In genomic region chr7:34938636-34939261, GRCm38 (mm10) we compare ENCODE assay signal across 10 mouse cellular contexts. TPM values are rescaled to one million over a fixed set of nuclear protein-coding genes. Genes with fewer than 3 reads are reported as not detected.
DNase-seq lines count a peak whose midpoint lies in the region; ATAC-seq and TF ChIP-seq lines count a peak whose summit lies in the region.
"Had no signal": no experiment of that assay in that cellular context is flagged by ENCODE, and none has a peak within 500 bp of the region (broad histone marks: within the 10 kb centered on the region; RNA-seq: fewer than 3 reads in every experiment).

No protein-coding gene starts in this region.

- TF ChIP-seq POLR2A in myocyte (IDR thresholded peaks at IDR 0.05; ENCODE audit: insufficient read length, low read depth) = no peak

- H3K79me2 ChIP-seq in myocyte (ENCODE audit: control insufficient read depth, insufficient read depth) = no peaks in the 10 kb centered on the region

- 0 out of 2 replicates have a peak, but pooled peaks have one; percentile 29 for ATAC-seq in hindbrain, embryonic 13.5 days (ENCODE audit: low FRiP score)
- no peak for ATAC-seq in CD4-positive, CD25-positive, alpha-beta regulatory T cell, adult 4 months

- H3K4me3 ChIP-seq in gastrocnemius, adult 2 months = no peak overlapping the region
- no peak overlapping the region for H3K4me3 ChIP-seq in hindbrain, embryonic 13.5 days
- H3K4me3 ChIP-seq in myocyte = no peak overlapping the region

- no peak for TF ChIP-seq CTCF in gastrocnemius, adult 2 months (IDR thresholded peaks at IDR 0.05)

- peaks cover 3% of the 10 kb centered on the region; the same call in 1 of the 2 replicates for H3K27me3 ChIP-seq in hindbrain, embryonic 13.5 days
- H3K27me3 ChIP-seq in myocyte (ENCODE audit: control insufficient read depth, insufficient read depth, insufficient read length) = no peaks in the 10 kb centered on the region

- H3K9me3 ChIP-seq in hindbrain, embryonic 13.5 days = peaks cover 6% of the 10 kb centered on the region; the same call in 1 of the 2 replicates

- no peak overlapping the region for H3ac ChIP-seq in myocyte (ENCODE audit: control insufficient read depth, insufficient read length)

- no peak overlapping the region for H3K4me2 ChIP-seq in hindbrain, embryonic 13.5 days
- peak overlapping the region; percentile 36 for H3K4me2 ChIP-seq in myocyte (ENCODE audit: low read depth)

- intact Hi-C loops in gastrocnemius, adult 2 months (cut with DNase I) = no loop called here

- H3K36me3 ChIP-seq in hindbrain, embryonic 13.5 days = peaks cover 23% of the 10 kb centered on the region
- H3K36me3 ChIP-seq in myocyte (ENCODE audit: control insufficient read depth, insufficient read depth) = no peaks in the 10 kb centered on the region

- peak overlapping the region; percentile 62 for H3K27ac ChIP-seq in gastrocnemius, adult 2 months
- peak overlapping the region; percentile 88 for H3K27ac ChIP-seq in hindbrain, embryonic 13.5 days
- H3K27ac ChIP-seq: macrophage had no signal

- peaks cover 48% of the 10 kb centered on the region for H3K4me1 ChIP-seq in hindbrain, embryonic 13.5 days (replicated peaks)

- DNase-seq in gastrocnemius, adult 2 months = no peak
- no peak for DNase-seq in gastrocnemius, postnatal 4 days (ENCODE audit: low spot score in 2 of 2)
- DNase-seq in embryo, embryonic 9.5 days (ENCODE audit: extremely low spot score) = peak; percentile 40
- no peak for DNase-seq in thymus, postnatal 36 days
- no peak for DNase-seq in right cerebral cortex, adult 2 months (ENCODE audit: low spot score in 2 of 2)
- DNase-seq: right cerebral cortex, postnatal 14 days had no signal

- no peak overlapping the region for H3K9ac ChIP-seq in hindbrain, embryonic 13.5 days

- WGBS in hindbrain, embryonic 13.5 days = 23% methylated on average over 5 of the region's 7 CpGs

TF ChIP-seq in myocyte, 11 proteins besides CTCF, POLR2A, EP300 and RAD21:
- TF ChIP-seq MYOD1 (IDR thresholded peaks at IDR 0.05; ENCODE audit: control insufficient read depth in 1 of 3, insufficient read length in 2 of 3, low read depth in 2 of 3) (peak in 1 of 3 experiments; percentile 6), TCF12 (IDR thresholded peaks at IDR 0.05; ENCODE audit: insufficient read depth, poor library complexity, severe bottlenecking) (no peak)

RNA-seq across cellular contexts. Expression of gene Pepd, which starts 26.6 kb away (rescaled TPM):
- total RNA-seq in gastrocnemius, adult 2 months (2021) = 10 to 100 TPM; 24.1 to 24.3 TPM
- total RNA-seq in gastrocnemius, postnatal 4 days (2021) = 10 to 100 TPM; 33.0 to 39.9 TPM
- polyA plus RNA-seq in hindbrain, embryonic 13.5 days (2015; fragmentation: Nextera tagmentation; extraction: Ambion mirVana) = 52.4 and 54.6 TPM in 2 replicates
- polyA plus RNA-seq in myocyte (2012; fragmentation: generic; extraction: Trizol) = 82.1 TPM
- 10 to 100 TPM; 49.8 to 70.8 TPM for polyA plus RNA-seq in CD4-positive, CD25-positive, alpha-beta regulatory T cell, adult 4 months (2017; shearing (Covaris generic))
